Mouse (Mus musculus): ENCODE measurements at regions not wholly inside any gene's neighbourhood (a gene's known extent, or its start where the extent isn't known, plus 50 kb on each side); places are given as distances from the start of the nearest gene placed in this dataset.

- Histone ChIP-seq H3K27me3 (ENCODE audit: control insufficient read depth, insufficient read depth, low read length) (no peaks in the 10 kb centered on the region), H3K4me3 (no peak overlapping the region), H3K9ac (ENCODE audit: low read depth, low read length) (no peak overlapping the region), H3K4me1 (ENCODE audit: control insufficient read depth, insufficient read depth, low read length) (no peaks in the 10 kb centered on the region), H3K36me3 (ENCODE audit: control insufficient read depth, insufficient read depth, low read length) (no peaks in the 10 kb centered on the region), H3K79me2 (replicated peaks; ENCODE audit: control insufficient read depth, insufficient read depth, low read length) (no peaks in the 10 kb centered on the region), H3K27ac (no peak overlapping the region)
- WGBS: 65% methylated on average over 5 of the region's 5 CpGs
- TF ChIP-seq EP300 (IDR thresholded peaks at IDR 0.05; ENCODE audit: insufficient read depth, low read depth, low read length) (no peak), CTCF (IDR thresholded peaks at IDR 0.05) (peak; percentile 73)
- intact Hi-C loops (cut with DNase I): no loop called here
- DNase-seq: peak in 1 of 2 experiments; percentile 24
These were observed 436.8 kb downstream of the Fut8 start for GRCm38 (mm10) chr12:77674755-77675154.

- Histone ChIP-seq H3K4me3 (no peak overlapping the region), H3K27ac (no peak overlapping the region), H3K27me3 (ENCODE audit: control insufficient read depth, insufficient read depth, low read length) (no peaks in the 10 kb centered on the region), H3K9ac (ENCODE audit: low read depth, low read length) (no peak overlapping the region), H3K36me3 (ENCODE audit: control insufficient read depth, insufficient read depth, low read length) (no peaks in the 10 kb centered on the region), H3K79me2 (replicated peaks; ENCODE audit: control insufficient read depth, insufficient read depth, low read length) (no peaks in the 10 kb centered on the region), H3K4me1 (ENCODE audit: control insufficient read depth, insufficient read depth, low read length) (no peaks in the 10 kb centered on the region)
- WGBS: 66% methylated on average over 5 of the region's 5 CpGs
- intact Hi-C loops (cut with DNase I): no loop called here
- no peak for TF ChIP-seq POLR2A (IDR thresholded peaks at IDR 0.05; ENCODE audit: insufficient read depth, low read depth, low read length)
- TF ChIP-seq CTCF (IDR thresholded peaks at IDR 0.05): no peak
- no peak for TF ChIP-seq EP300 (IDR thresholded peaks at IDR 0.05; ENCODE audit: insufficient read depth, low read depth, low read length)
- no peak for DNase-seq
These were observed 440.1 kb downstream of the Fut8 start for GRCm38 (mm10) chr12:77678040-77678439.

GRCm38 (mm10) chr12:77694101-77694500 lies 456.2 kb downstream of the Fut8 start:
- H3K27ac ChIP-seq: no peak overlapping the region
- no peaks in the 10 kb centered on the region for H3K36me3 ChIP-seq (ENCODE audit: control insufficient read depth, insufficient read depth, low read length)
- H3K9ac ChIP-seq (ENCODE audit: low read depth, low read length): no peak overlapping the region
- H3K27me3 ChIP-seq (ENCODE audit: control insufficient read depth, insufficient read depth, low read length): no peaks in the 10 kb centered on the region
- 60% methylated on average over 6 of the region's 6 CpGs for WGBS
- no peaks in the 10 kb centered on the region for H3K79me2 ChIP-seq (replicated peaks; ENCODE audit: control insufficient read depth, insufficient read depth, low read length)
- intact Hi-C loops (cut with DNase I): no loop called here
- DNase-seq: no peak
- H3K4me3 ChIP-seq: no peak overlapping the region
- no peak for TF ChIP-seq EP300 (IDR thresholded peaks at IDR 0.05; ENCODE audit: insufficient read depth, low read depth, low read length)
- TF ChIP-seq POLR2A (IDR thresholded peaks at IDR 0.05; ENCODE audit: insufficient read depth, low read depth, low read length): no peak
- TF ChIP-seq CTCF (IDR thresholded peaks at IDR 0.05): no peak
- no peaks in the 10 kb centered on the region for H3K4me1 ChIP-seq (ENCODE audit: control insufficient read depth, insufficient read depth, low read length)

GRCm38 (mm10) chr12:77696039-77696631 lies 458.2 kb downstream of the Fut8 start:
- intact Hi-C loops (cut with DNase I): no loop called here
- Histone ChIP-seq H3K27ac (no peak overlapping the region), H3K9ac (ENCODE audit: low read depth, low read length) (no peak overlapping the region), H3K27me3 (ENCODE audit: control insufficient read depth, insufficient read depth, low read length) (no peaks in the 10 kb centered on the region), H3K79me2 (replicated peaks; ENCODE audit: control insufficient read depth, insufficient read depth, low read length) (no peaks in the 10 kb centered on the region), H3K4me1 (ENCODE audit: control insufficient read depth, insufficient read depth, low read length) (no peaks in the 10 kb centered on the region), H3K4me3 (no peak overlapping the region), H3K36me3 (ENCODE audit: control insufficient read depth, insufficient read depth, low read length) (no peaks in the 10 kb centered on the region)
- 77% methylated on average over 8 of the region's 8 CpGs for WGBS
- TF ChIP-seq EP300 (IDR thresholded peaks at IDR 0.05; ENCODE audit: insufficient read depth, low read depth, low read length) (no peak), POLR2A (IDR thresholded peaks at IDR 0.05; ENCODE audit: insufficient read depth, low read depth, low read length) (no peak), CTCF (IDR thresholded peaks at IDR 0.05) (no peak)
- DNase-seq: no peak

GRCm38 (mm10) chr12:77696662-77697061 lies 458.7 kb downstream of the Fut8 start:
- no peak overlapping the region for H3K4me3 ChIP-seq
- no peak for DNase-seq
- no peaks in the 10 kb centered on the region for H3K27me3 ChIP-seq (ENCODE audit: control insufficient read depth, insufficient read depth, low read length)
- no peak for TF ChIP-seq CTCF (IDR thresholded peaks at IDR 0.05)
- TF ChIP-seq POLR2A (IDR thresholded peaks at IDR 0.05; ENCODE audit: insufficient read depth, low read depth, low read length): no peak
- TF ChIP-seq EP300 (IDR thresholded peaks at IDR 0.05; ENCODE audit: insufficient read depth, low read depth, low read length): no peak
- H3K79me2 ChIP-seq (replicated peaks; ENCODE audit: control insufficient read depth, insufficient read depth, low read length): no peaks in the 10 kb centered on the region
- intact Hi-C loops (cut with DNase I): no loop called here
- H3K4me1 ChIP-seq (ENCODE audit: control insufficient read depth, insufficient read depth, low read length): no peaks in the 10 kb centered on the region
- no peaks in the 10 kb centered on the region for H3K36me3 ChIP-seq (ENCODE audit: control insufficient read depth, insufficient read depth, low read length)
- WGBS: 87% methylated on average over 4 of the region's 4 CpGs
- no peak overlapping the region for H3K27ac ChIP-seq
- no peak overlapping the region for H3K9ac ChIP-seq (ENCODE audit: low read depth, low read length)

GRCm38 (mm10) chr12:77698088-77698487 lies 460.2 kb downstream of the Fut8 start:
- no peaks in the 10 kb centered on the region for H3K27me3 ChIP-seq (ENCODE audit: control insufficient read depth, insufficient read depth, low read length)
- no peaks in the 10 kb centered on the region for H3K36me3 ChIP-seq (ENCODE audit: control insufficient read depth, insufficient read depth, low read length)
- intact Hi-C loops (cut with DNase I): no loop called here
- no peak overlapping the region for H3K27ac ChIP-seq
- WGBS: 57% methylated on average over 7 of the region's 7 CpGs
- no peak overlapping the region for H3K4me3 ChIP-seq
- H3K79me2 ChIP-seq (replicated peaks; ENCODE audit: control insufficient read depth, insufficient read depth, low read length): no peaks in the 10 kb centered on the region
- no peak overlapping the region for H3K9ac ChIP-seq (ENCODE audit: low read depth, low read length)
- no peaks in the 10 kb centered on the region for H3K4me1 ChIP-seq (ENCODE audit: control insufficient read depth, insufficient read depth, low read length)
- TF ChIP-seq EP300 (IDR thresholded peaks at IDR 0.05; ENCODE audit: insufficient read depth, low read depth, low read length) (no peak), POLR2A (IDR thresholded peaks at IDR 0.05; ENCODE audit: insufficient read depth, low read depth, low read length) (no peak), CTCF (IDR thresholded peaks at IDR 0.05) (no peak)
- DNase-seq: peak; percentile 29 to 35

Measured in heart, adult 2 months (tissue).